Mouse (Mus musculus): ENCODE measurements around the gene Adat3.

GRCm38 (mm10) chr10:80570871-80571836, 31.5 kb upstream of the Adat3 start:
- TF ChIP-seq CTCF (IDR thresholded peaks at IDR 0.05; ENCODE audit: low read depth) = peak; percentile 39
- no peak for TF ChIP-seq EP300 (IDR thresholded peaks at IDR 0.05; ENCODE audit: low read depth)

All from liver, postnatal 0 days (tissue).